Mouse (Mus musculus) brain, embryonic 14.5 days (tissue): ENCODE measurements around the gene Adgb.

Experiments
- CTCF ChIP-seq: fragments of 200-500 bp; IDR thresholded peaks from 2 replicates; pipeline ENCODE4 v1.5.1; 2012; ENCODE audit warnings: inconsistent platforms, mild to moderate bottlenecking, moderate library complexity, borderline replicate concordance; ENCODE audit not compliant: insufficient read depth, insufficient read length; ENCODE audit errors: extremely low read depth
- POLR2A ChIP-seq: fragments of 200-500 bp; IDR thresholded peaks from 2 replicates; pipeline ENCODE4 v1.6.1; 2012; ENCODE audit warnings: mild to moderate bottlenecking, inconsistent platforms, borderline replicate concordance; ENCODE audit not compliant: poor library complexity, insufficient read depth, insufficient read length, severe bottlenecking; ENCODE audit errors: extremely low read depth

DNA sequence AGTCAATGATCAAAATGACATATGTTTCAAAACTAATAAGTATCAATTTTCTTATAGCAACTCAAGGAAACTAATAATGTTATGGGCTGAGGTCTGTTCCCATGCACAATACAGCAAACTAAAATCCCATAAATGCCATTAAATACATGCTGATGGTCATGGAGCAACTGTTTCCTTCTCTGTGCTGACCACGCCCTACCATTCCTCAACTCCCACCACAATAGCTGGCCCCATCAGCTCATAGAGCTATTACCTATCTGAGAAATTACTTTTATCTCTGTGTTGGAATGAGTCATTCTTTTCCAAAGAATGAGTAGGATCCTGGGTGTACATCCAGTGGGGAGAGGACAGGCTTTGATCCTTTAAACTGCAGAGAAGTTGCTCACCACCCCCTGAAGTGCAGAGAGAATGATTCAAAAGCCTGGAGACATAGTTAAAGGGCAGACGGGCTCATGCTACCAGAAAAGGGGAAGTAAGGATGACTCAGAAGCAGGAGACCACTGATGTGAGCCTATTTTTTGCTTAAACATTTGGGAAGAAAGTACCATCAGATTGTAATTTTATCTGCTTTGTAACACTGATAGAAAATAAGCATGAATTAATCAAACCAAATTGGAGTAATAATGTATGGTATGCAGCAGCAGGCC is 184.8 kb downstream of the Adgb start:
- TF ChIP-seq POLR2A (no peak), CTCF (no peak)
